Mouse (Mus musculus) C2C12 (cell line): Measurements from ENCODE around the gene Auts2. TPM values are rescaled to one million over a fixed set of nuclear protein-coding genes. Genes with fewer than 3 reads are reported as not detected.

Source experiments
- H3K27me3 ChIP-seq: one replicate; pipeline ENCODE4 v1.6.1; 2011; ENCODE audit not compliant: control insufficient read depth, insufficient read depth, insufficient read length
- H3K36me3 ChIP-seq: one replicate; pipeline ENCODE4 v1.6.1; 2011; ENCODE audit not compliant: control insufficient read depth, insufficient read depth
- H3K4me3 ChIP-seq: one replicate; pipeline ENCODE4 v1.5.1; 2011; ENCODE audit warnings: mild to moderate bottlenecking, control low read depth; ENCODE audit not compliant: poor library complexity, insufficient read depth, severe bottlenecking
- H3K79me2 ChIP-seq: one replicate; pipeline ENCODE4 v1.6.1; 2011; ENCODE audit not compliant: control insufficient read depth, insufficient read depth
- H3K79me3 ChIP-seq: one replicate; pipeline ENCODE4 v1.6.1; 2011; ENCODE audit warnings: low read depth, control low read depth
- H3ac ChIP-seq: one replicate; pipeline ENCODE3; 2011; ENCODE audit warnings: low read depth; ENCODE audit not compliant: control insufficient read depth, insufficient read length
- CEBPB ChIP-seq: IDR thresholded peaks from one replicate; pipeline ENCODE4 v1.6.1; 2011; ENCODE audit warnings: low read depth, mild to moderate bottlenecking, control low read depth, moderate library complexity
- CTCF ChIP-seq: IDR thresholded peaks from one replicate; pipeline ENCODE4 v1.5.1; 2011; ENCODE audit not compliant: control insufficient read depth, insufficient read depth, insufficient read length
- FOSL1 ChIP-seq: IDR thresholded peaks from one replicate; pipeline ENCODE4 v1.8.0; 2011; ENCODE audit warnings: mild to moderate bottlenecking, low read length; ENCODE audit not compliant: poor library complexity, insufficient read depth, severe bottlenecking
- MAX ChIP-seq: IDR thresholded peaks from one replicate; pipeline ENCODE4 v1.6.1; 2011; ENCODE audit warnings: mild to moderate bottlenecking, control low read depth
- MYOD1 ChIP-seq: IDR thresholded peaks from one replicate; pipeline ENCODE4 v1.6.1; 2011; ENCODE audit warnings: low read depth; ENCODE audit not compliant: control insufficient read depth, insufficient read length
- MYOG ChIP-seq: IDR thresholded peaks from one replicate; pipeline ENCODE4 v1.6.1; 2011; ENCODE audit not compliant: control insufficient read depth, insufficient read length; ENCODE audit errors: extremely low read depth
- USF1 ChIP-seq: IDR thresholded peaks from one replicate; pipeline ENCODE4 v1.6.1; 2011; ENCODE audit warnings: low read depth, mild to moderate bottlenecking, control low read depth, moderate library complexity
- polyA plus RNA-seq: library from polyadenylated mRNA; unstranded; fragments of >200 nt; fragmentation: generic; extraction: Trizol; gene quantifications from one replicate; pipeline ENCODE4 v1.2.1, GENCODE M21; 2012; ENCODE audit warnings: missing spikeins

Auts2 gene
- polyA plus RNA-seq, 1 experiment: 8.4 TPM

DNA sequence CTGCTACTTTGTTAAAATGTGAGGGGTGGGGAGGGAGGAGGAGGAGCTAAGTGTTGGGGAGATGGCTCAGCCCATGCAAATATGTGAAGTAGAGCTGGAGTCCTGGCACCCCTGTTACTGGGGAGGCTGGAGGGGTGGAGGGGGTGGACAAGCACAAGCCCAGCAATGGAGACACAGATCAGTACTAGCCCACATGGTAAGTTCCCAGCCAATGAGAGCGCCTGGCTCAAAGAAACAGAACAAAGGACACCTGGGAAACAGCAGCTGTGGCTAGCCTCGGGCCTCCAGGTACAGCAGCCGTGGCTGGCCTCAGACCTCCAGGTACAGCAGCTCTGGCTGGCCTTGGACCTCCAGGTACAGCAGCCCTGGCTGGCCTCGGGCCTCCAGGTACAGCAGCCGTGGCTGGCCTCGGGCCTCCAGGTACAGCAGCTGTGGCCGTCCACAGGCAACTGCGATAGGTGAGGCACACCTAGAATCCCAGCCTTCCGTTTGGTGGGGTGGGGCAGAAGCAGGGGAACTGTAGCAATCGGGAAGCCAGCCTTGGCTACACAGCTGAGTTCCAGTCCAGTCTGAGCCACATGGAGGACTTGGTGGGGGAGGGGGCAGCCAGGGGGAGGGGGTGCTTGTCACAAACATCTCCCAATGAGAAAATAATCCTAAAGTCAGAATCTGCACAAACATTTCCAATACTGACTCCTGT, 1046.5 kb downstream of the Auts2 start:
- Histone ChIP-seq H3K4me3 (no peak overlapping the region), H3K27me3 (no peaks in the 10 kb centered on the region), H3K79me3 (peaks cover 8% of the 10 kb centered on the region), H3K36me3 (no peaks in the 10 kb centered on the region), H3ac (no peak overlapping the region), H3K79me2 (peaks cover 5% of the 10 kb centered on the region)
- TF ChIP-seq MYOD1 (no peak), MYOG (no peak), USF1 (no peak), CEBPB (no peak), CTCF (no peak), FOSL1 (no peak), MAX (no peak)

DNA sequence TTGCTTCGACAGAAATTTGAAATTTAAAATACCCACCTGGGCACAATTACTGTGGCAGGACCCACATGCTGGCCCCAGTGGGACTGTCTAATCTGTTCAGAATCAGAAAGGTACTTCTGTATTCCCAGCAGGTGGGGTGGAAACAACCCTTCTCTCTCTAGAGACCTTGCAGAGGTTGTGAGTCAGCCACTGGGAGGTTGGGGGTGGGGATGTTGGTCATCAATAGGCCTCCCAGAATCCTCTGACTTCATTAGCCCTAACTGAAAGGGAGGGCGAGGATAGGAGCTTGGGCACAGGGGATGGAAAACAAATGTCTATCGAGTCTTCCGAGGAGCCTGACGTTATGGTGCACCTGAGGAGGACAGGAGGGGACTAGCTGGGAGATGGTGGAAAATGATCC, 1048.6 kb downstream of the Auts2 start:
- H3ac ChIP-seq: no peak overlapping the region
- no peaks in the 10 kb centered on the region for H3K36me3 ChIP-seq
- peaks cover 6% of the 10 kb centered on the region for H3K79me3 ChIP-seq
- H3K79me2 ChIP-seq: peaks cover 22% of the 10 kb centered on the region
- TF ChIP-seq CTCF: no peak
- TF ChIP-seq USF1: no peak
- TF ChIP-seq MAX: no peak
- H3K27me3 ChIP-seq: no peaks in the 10 kb centered on the region
- H3K4me3 ChIP-seq: no peak overlapping the region

DNA sequence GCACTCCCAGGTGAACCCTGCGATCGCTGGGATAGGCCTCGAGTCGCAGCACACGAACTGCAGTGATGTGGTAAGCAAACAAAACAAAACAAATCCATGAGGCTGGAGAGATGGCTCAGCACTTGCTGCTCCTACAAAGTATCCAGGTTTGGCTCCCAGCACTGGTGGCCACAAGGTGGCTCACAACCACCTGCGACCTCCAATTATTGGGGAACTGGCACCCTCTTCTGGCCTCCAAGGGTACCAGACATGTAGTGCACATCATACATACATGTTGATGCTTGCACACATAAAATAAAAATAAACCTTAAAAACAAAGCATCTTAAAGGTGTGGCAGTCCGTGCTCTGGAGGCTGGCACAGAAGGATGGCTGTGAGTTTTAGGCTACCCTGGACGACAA, 1050.6 kb downstream of the Auts2 start:
- H3K4me3 ChIP-seq: no peak overlapping the region
- H3K27me3 ChIP-seq: no peaks in the 10 kb centered on the region

DNA sequence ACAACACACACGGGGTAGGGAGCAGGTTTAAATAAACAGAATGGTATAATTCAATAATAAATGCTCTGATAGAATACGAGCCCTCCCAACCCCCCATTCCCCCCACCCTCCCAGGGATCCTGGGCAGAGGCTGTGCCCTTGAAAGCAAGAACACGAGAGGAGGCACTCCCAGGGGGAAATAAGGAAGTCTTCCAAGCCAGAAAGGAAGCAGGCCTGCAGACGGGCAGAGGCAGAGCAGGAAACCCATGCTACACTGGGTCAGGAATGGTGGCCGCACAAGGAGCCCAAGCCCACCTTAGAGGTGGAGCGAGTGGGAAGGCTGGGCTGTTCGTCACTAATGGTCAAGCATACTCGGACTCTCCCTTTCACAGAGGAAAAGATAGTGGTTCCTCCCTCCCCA, 1051.3 kb downstream of the Auts2 start:
- Histone ChIP-seq H3ac (no peak overlapping the region), H3K27me3 (no peaks in the 10 kb centered on the region), H3K79me2 (peaks cover 24% of the 10 kb centered on the region), H3K79me3 (peaks cover 5% of the 10 kb centered on the region), H3K4me3 (no peak overlapping the region), H3K36me3 (no peaks in the 10 kb centered on the region)
- TF ChIP-seq MYOD1: no peak
- TF ChIP-seq USF1: no peak
- no peak for TF ChIP-seq CTCF
- TF ChIP-seq CEBPB: no peak
- TF ChIP-seq MAX: no peak
- no peak for TF ChIP-seq MYOG
- TF ChIP-seq FOSL1: no peak

More for the DNA sequence above, 1050.6 kb downstream of the Auts2 start:
- TF ChIP-seq CEBPB: no peak
- TF ChIP-seq MYOD1: no peak
- TF ChIP-seq MYOG: no peak
- no peak for TF ChIP-seq CTCF
- TF ChIP-seq FOSL1: no peak
- no peak for TF ChIP-seq USF1
- no peak for TF ChIP-seq MAX
- Histone ChIP-seq H3K79me2 (peaks cover 24% of the 10 kb centered on the region), H3ac (no peak overlapping the region), H3K36me3 (no peaks in the 10 kb centered on the region), H3K79me3 (peaks cover 3% of the 10 kb centered on the region)

DNA sequence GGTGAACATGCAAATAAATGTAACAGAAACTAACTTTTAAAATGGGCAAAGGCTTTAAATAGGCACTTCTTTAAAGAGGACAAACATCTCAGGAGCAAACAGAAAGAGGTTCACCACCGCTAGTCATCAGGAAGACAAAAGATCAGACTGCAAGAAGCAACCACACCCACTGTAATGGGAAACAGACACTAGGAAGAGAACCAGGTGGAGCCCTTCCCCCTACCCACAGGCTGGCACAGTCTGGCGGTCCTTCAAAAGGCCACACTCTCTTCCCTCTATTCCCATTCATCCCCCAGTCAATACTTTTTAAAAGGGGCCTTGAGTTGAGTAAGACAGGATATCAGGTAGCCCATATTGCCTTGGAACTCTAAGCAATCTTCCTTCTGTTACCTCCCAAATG, 1052.3 kb downstream of the Auts2 start:
- Histone ChIP-seq H3K79me2 (peaks cover 24% of the 10 kb centered on the region), H3ac (no peak overlapping the region), H3K36me3 (no peaks in the 10 kb centered on the region), H3K79me3 (peaks cover 8% of the 10 kb centered on the region), H3K4me3 (no peak overlapping the region), H3K27me3 (no peaks in the 10 kb centered on the region)
- TF ChIP-seq MAX: no peak
- no peak for TF ChIP-seq CTCF
- no peak for TF ChIP-seq USF1
- no peak for TF ChIP-seq CEBPB
- TF ChIP-seq FOSL1: no peak
- TF ChIP-seq MYOG: no peak
- no peak for TF ChIP-seq MYOD1

DNA sequence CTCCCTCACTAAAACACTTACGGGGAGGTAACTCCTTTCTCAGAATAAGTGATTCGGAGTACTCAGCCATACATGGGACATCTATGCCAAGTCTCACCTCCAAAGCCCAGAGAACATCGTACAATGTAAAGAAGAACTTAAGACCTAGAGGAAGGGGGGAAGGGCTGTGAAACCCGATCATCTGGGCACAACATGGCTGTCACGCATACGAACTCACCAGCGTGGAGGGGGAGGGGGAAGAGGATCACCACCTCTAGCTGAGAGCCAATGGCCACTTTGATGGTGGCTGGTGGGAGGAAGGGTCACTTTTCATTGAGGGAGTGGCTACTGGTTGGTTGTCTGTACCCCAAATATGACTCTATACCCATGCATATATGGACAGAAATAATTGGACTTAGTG, 1053.3 kb downstream of the Auts2 start:
- Histone ChIP-seq H3K79me2 (peaks cover 24% of the 10 kb centered on the region), H3K79me3 (peaks cover 7% of the 10 kb centered on the region), H3K4me3 (no peak overlapping the region), H3K36me3 (no peaks in the 10 kb centered on the region), H3ac (no peak overlapping the region), H3K27me3 (no peaks in the 10 kb centered on the region)
- TF ChIP-seq MYOG (no peak), MYOD1 (no peak), FOSL1 (no peak), CEBPB (no peak), MAX (no peak), CTCF (no peak), USF1 (no peak)
